ENCODE assay signal across 8 mouse cellular contexts in the genomic region with DNA sequence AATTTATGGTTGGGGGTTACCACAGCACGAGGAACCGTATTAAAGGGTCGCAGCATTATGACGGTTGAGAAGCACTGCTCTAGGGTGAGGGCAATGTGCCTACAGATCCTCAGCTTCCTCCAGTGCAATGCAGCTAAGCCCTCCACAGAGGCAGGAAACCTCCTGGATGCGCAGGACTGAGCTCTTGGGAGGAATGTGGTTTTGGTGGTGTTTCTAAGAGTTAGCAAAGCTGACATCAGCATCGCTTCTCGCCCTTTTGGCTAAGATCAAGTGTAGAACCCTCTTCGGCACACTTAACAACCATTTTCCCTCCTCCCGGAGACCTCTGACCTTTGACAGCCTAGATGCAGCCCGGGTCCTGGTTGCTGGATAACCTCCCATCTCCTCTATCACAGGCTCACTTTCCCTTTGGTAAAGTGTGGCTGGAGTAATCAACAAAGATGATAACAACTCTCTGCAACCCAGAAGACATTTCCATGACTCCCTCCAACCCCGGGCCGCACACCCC. TPM values are rescaled to one million over a fixed set of nuclear protein-coding genes. Genes with fewer than 3 reads are reported as not detected.
A peak's percentile ranks its signal among the peaks of the same experiment; 100 is the strongest.
DNase-seq lines count a peak whose midpoint lies in the region; ATAC-seq lines count a peak whose summit lies in the region.

No protein-coding gene starts in this region.

- H3K9ac ChIP-seq in heart, embryonic 12.5 days, result peak overlapping the region; percentile 53; the same call in 1 of the 2 replicates
- no peak overlapping the region for H3K9ac ChIP-seq in intestine, embryonic 14.5 days (ENCODE audit: low read length)
- H3K9ac ChIP-seq in midbrain, embryonic 11.5 days (ENCODE audit: low read length), result no peak overlapping the region

- 34% methylated on average over 12 of the region's 12 CpGs for WGBS in heart, embryonic 12.5 days
- 35% methylated on average over 12 of the region's 12 CpGs for WGBS in intestine, embryonic 14.5 days
- 32% methylated on average over 12 of the region's 12 CpGs for WGBS in midbrain, embryonic 11.5 days

- ATAC-seq in heart, embryonic 12.5 days (ENCODE audit: insufficient number of reproducible peaks, low FRiP score), result no peak
- ATAC-seq in intestine, embryonic 14.5 days (replicated peaks; ENCODE audit: low FRiP score, low TSS enrichment, low read depth), result no peak
- ATAC-seq in midbrain, embryonic 11.5 days (ENCODE audit: low FRiP score), result no peak
- ATAC-seq in inflammation-experienced regulatory T-cells, adult 6 months, result no peak

- peak overlapping the region; percentile 49 for H3K4me3 ChIP-seq in heart, embryonic 12.5 days
- H3K4me3 ChIP-seq in intestine, embryonic 14.5 days (ENCODE audit: low read depth, low read length), result peak overlapping the region; percentile 42
- H3K4me3 ChIP-seq in midbrain, embryonic 11.5 days (ENCODE audit: low read depth, low read length), result peak overlapping the region; percentile 27

- H3K9me3 ChIP-seq in heart, embryonic 12.5 days (replicated peaks), result no peaks in the 10 kb centered on the region
- no peaks in the 10 kb centered on the region for H3K9me3 ChIP-seq in intestine, embryonic 14.5 days (ENCODE audit: control insufficient read depth, low read length)
- H3K9me3 ChIP-seq in midbrain, embryonic 11.5 days (ENCODE audit: control insufficient read depth, low read length), result no peaks in the 10 kb centered on the region

- H3K36me3 ChIP-seq in heart, embryonic 12.5 days, result no peaks in the 10 kb centered on the region
- no peaks in the 10 kb centered on the region for H3K36me3 ChIP-seq in intestine, embryonic 14.5 days (ENCODE audit: control insufficient read depth, insufficient read depth, low read length)
- no peaks in the 10 kb centered on the region for H3K36me3 ChIP-seq in midbrain, embryonic 11.5 days (ENCODE audit: control insufficient read depth, insufficient read depth, low read length)

- peak overlapping the region; percentile 81 for H3K4me2 ChIP-seq in heart, embryonic 12.5 days
- peak overlapping the region; percentile 86 for H3K4me2 ChIP-seq in intestine, embryonic 14.5 days (ENCODE audit: low read length)
- peak overlapping the region; percentile 50 for H3K4me2 ChIP-seq in midbrain, embryonic 11.5 days

- peaks cover 57% of the 10 kb centered on the region for H3K27me3 ChIP-seq in heart, embryonic 12.5 days (replicated peaks)
- peaks cover 23% of the 10 kb centered on the region for H3K27me3 ChIP-seq in intestine, embryonic 14.5 days (replicated peaks; ENCODE audit: control insufficient read depth, insufficient read depth, low read length)
- peaks cover 26% of the 10 kb centered on the region for H3K27me3 ChIP-seq in midbrain, embryonic 11.5 days (ENCODE audit: control insufficient read depth, insufficient read depth, low read length)

- no peak for DNase-seq in heart, adult 18-20 months
- DNase-seq in T-cell, adult 2 months (ENCODE audit: low spot score), result peak; percentile 52
- DNase-seq in intestine, embryonic 14.5 days (ENCODE audit: low spot score), result no peak
- DNase-seq in midbrain, embryonic 11.5 days (ENCODE audit: low spot score, missing footprints), result peak; percentile 87
- no peak for DNase-seq in urinary bladder, postnatal 14 days (ENCODE audit: low spot score)
- DNase-seq in urinary bladder, adult 2 months (ENCODE audit: low spot score), result no peak

- peaks cover 39% of the 10 kb centered on the region for H3K4me1 ChIP-seq in heart, embryonic 12.5 days (replicated peaks)
- peaks cover 8% of the 10 kb centered on the region for H3K4me1 ChIP-seq in intestine, embryonic 14.5 days (replicated peaks; ENCODE audit: control insufficient read depth, insufficient read depth, low read length)
- H3K4me1 ChIP-seq in midbrain, embryonic 11.5 days (ENCODE audit: control insufficient read depth, insufficient read depth, low read length), result peaks cover 10% of the 10 kb centered on the region

- H3K27ac ChIP-seq in heart, embryonic 12.5 days (ENCODE audit: poor library complexity, severe bottlenecking), result no peak overlapping the region
- no peak overlapping the region for H3K27ac ChIP-seq in intestine, embryonic 14.5 days (ENCODE audit: low read depth)
- no peak overlapping the region for H3K27ac ChIP-seq in midbrain, embryonic 11.5 days (ENCODE audit: low read depth, low read length)

RNA-seq across cellular contexts. Expression of gene Susd3, which starts 1.2 kb away (rescaled TPM):
- 0.63 and 0.80 TPM in 2 replicates for polyA plus RNA-seq in heart, embryonic 12.5 days (2016; fragmentation: Nextera tagmentation; extraction: Ambion mirVana)
- total RNA-seq in heart, adult 18-20 months (2021), result 1 to 10 TPM in 1 of 2 experiments, under 1 TPM in 1; 0.55 to 1.3 TPM
- 1.4 and 1.5 TPM in 2 replicates for polyA plus RNA-seq in intestine, embryonic 14.5 days (2014; fragmentation: Nextera tagmentation; extraction: Ambion mirVana)
- 0.81 and 1.1 TPM in 2 replicates for polyA plus RNA-seq in midbrain, embryonic 11.5 days (2014; fragmentation: Nextera tagmentation; extraction: Ambion mirVana)
- 10 to 100 TPM; 62.0 to 95.1 (median 90.5) TPM for polyA plus RNA-seq in inflammation-experienced regulatory T-cells, adult 6 months (2017; shearing (Covaris generic))
- polyA plus RNA-seq in urinary bladder, adult 2 months (2012; rRNA removed), result 2.6 and 2.8 TPM in 2 replicates

RNA-seq across cellular contexts. Expression of gene Card19, which starts 31.4 kb away (rescaled TPM):
- polyA plus RNA-seq in heart, embryonic 12.5 days (2016; fragmentation: Nextera tagmentation; extraction: Ambion mirVana), result 76.4 and 81.2 TPM in 2 replicates
- total RNA-seq in heart, adult 18-20 months (2021), result 100 to 1,000 TPM; 145 to 150 TPM
- 54.8 and 55.0 TPM in 2 replicates for polyA plus RNA-seq in intestine, embryonic 14.5 days (2014; fragmentation: Nextera tagmentation; extraction: Ambion mirVana)
- polyA plus RNA-seq in midbrain, embryonic 11.5 days (2014; fragmentation: Nextera tagmentation; extraction: Ambion mirVana), result 17.1 and 18.0 TPM in 2 replicates
- 10 to 100 TPM; 58.3 to 83.2 (median 61.4) TPM for polyA plus RNA-seq in inflammation-experienced regulatory T-cells, adult 6 months (2017; shearing (Covaris generic))
- polyA plus RNA-seq in urinary bladder, adult 2 months (2012; rRNA removed), result 68.5 and 87.0 TPM in 2 replicates

Comparison
In these comparisons a context has a peak if more than half of its experiments do, and no peak if none do; other contexts are left out.
1. DNase-seq: peak in T-cell, adult 2 months (single experiment) and midbrain, embryonic 11.5 days (single experiment); none in heart, adult 18-20 months (0 of 2), intestine, embryonic 14.5 days (single experiment), urinary bladder, postnatal 14 days (single experiment) and urinary bladder, adult 2 months (single experiment).
2. RNA of gene Susd3, which starts 1.2 kb away (polyA plus RNA-seq): 62.0 to 95.1 TPM in inflammation-experienced regulatory T-cells, adult 6 months; 2.6 to 2.8 TPM in urinary bladder, adult 2 months, 1.4 to 1.5 TPM in intestine, embryonic 14.5 days, 0.81 to 1.1 TPM in midbrain, embryonic 11.5 days and 0.63 to 0.80 TPM in heart, embryonic 12.5 days; every median in the first group is over 10 times any median in the second.
3. Peak in every context shown above with its lines, with median percentiles within 50 percentile points of each other: H3K4me2 ChIP-seq and H3K4me3 ChIP-seq.